Mouse (Mus musculus) forebrain, embryonic 14.5 days (tissue): ENCODE measurements around the gene Mrpl49. TPM values are rescaled to one million over a fixed set of nuclear protein-coding genes. Genes with fewer than 3 reads are reported as not detected.
A peak's percentile ranks its signal among the peaks of the same experiment; 100 is the strongest.

Experiments used
- ATAC-seq: fragments of 200-750 bp; cut with Nextera tagmentation; 2 replicates; pipeline ENCODE4 v1.8.0; 2017; ENCODE audit warnings: mild to moderate bottlenecking, moderate library complexity
- DNase-seq: peaks from one replicate; pipeline ENCODE4 v3.0.0-alpha.2; 2015; ENCODE audit warnings: low spot score
- H3K27ac ChIP-seq: fragments of 300-500 bp; sonication (generic); 2 replicates; pipeline ENCODE4 v1.5.1; 2014; ENCODE audit warnings: low read depth, mild to moderate bottlenecking, control low read depth, low read length, moderate library complexity
- H3K27me3 ChIP-seq: fragments of 300-500 bp; sonication (generic); replicated peaks from 2 replicates; pipeline ENCODE4 v1.6.1; 2014; ENCODE audit warnings: low read length, control low read depth, mixed read lengths; ENCODE audit not compliant: control insufficient read depth, insufficient read depth
- H3K36me3 ChIP-seq: fragments of 300-500 bp; sonication (generic); 2 replicates; pipeline ENCODE4 v1.6.1; 2014; ENCODE audit warnings: low read length, control low read depth; ENCODE audit not compliant: control insufficient read depth, insufficient read depth
- H3K4me1 ChIP-seq: fragments of 300-500 bp; sonication (generic); 2 replicates; pipeline ENCODE4 v1.6.1; 2014; ENCODE audit warnings: antibody characterized with exemption, low read length, control low read depth; ENCODE audit not compliant: control insufficient read depth, insufficient read depth
- H3K4me2 ChIP-seq: fragments of 300-500 bp; sonication (generic); 2 replicates; pipeline ENCODE4 v1.6.1; 2014; ENCODE audit warnings: mild to moderate bottlenecking, control low read depth, low read length
- H3K4me3 ChIP-seq: fragments of 300-500 bp; sonication (generic); 2 replicates; pipeline ENCODE4 v1.5.1; 2014; ENCODE audit warnings: low read depth, low read length, control low read depth
- H3K9ac ChIP-seq: fragments of 300-500 bp; sonication (generic); 2 replicates; pipeline ENCODE4 v1.6.1; 2014; ENCODE audit warnings: mild to moderate bottlenecking, low read length, control low read depth, moderate library complexity
- H3K9me3 ChIP-seq: fragments of 300-500 bp; sonication (generic); replicated peaks from 2 replicates; pipeline ENCODE4 v1.6.1; 2016; ENCODE audit warnings: low read length, control low read depth, mixed read lengths; ENCODE audit not compliant: control insufficient read depth
- WGBS: fragments of 180-500 bp; shearing (Covaris S2); extraction: QIAGEN DNeasy Blood & Tissue Kit; methylation state at CpG from one replicate; pipeline ENCODE4 v1.1.7; 2014; 5-methylcytosine and 5-hydroxymethylcytosine counted together
- polyA plus RNA-seq: library from polyadenylated mRNA; unstranded; fragments of >200 nt; fragmentation: Nextera tagmentation; extraction: Ambion mirVana; gene quantifications from 2 replicates; pipeline ENCODE4 v1.2.1, GENCODE M21; 2014

The Mrpl49 gene
- polyA plus RNA-seq, 1 experiment from 2014 or later, result 85.5 TPM

DNA sequence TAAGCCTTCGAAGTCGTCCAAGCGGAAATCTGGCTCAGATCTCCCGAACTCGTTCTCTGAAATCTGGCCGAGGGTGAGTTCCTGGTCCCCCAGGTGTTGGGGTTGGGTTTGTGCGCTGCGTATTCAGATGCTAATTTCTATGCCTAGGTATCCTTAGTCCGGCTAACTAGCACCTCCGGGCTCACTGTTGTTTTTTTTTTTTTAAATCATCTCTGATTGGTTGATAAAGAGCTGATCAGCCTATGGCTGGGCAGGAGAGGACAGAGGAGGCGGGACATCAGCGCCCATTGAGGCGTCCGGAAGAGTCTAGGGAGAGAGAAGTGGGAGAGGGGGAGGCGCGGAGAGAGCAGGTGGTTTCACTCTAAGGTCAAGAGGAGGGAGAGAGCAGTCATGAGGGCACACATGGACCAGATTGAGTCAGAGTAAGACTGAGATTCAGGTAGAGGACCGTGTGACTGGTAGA is 27.9 kb upstream of the Mrpl49 start:
- ATAC-seq, result peak; percentile 80
- WGBS, result under 1% methylated on average over 17 of the region's 17 CpGs

DNA sequence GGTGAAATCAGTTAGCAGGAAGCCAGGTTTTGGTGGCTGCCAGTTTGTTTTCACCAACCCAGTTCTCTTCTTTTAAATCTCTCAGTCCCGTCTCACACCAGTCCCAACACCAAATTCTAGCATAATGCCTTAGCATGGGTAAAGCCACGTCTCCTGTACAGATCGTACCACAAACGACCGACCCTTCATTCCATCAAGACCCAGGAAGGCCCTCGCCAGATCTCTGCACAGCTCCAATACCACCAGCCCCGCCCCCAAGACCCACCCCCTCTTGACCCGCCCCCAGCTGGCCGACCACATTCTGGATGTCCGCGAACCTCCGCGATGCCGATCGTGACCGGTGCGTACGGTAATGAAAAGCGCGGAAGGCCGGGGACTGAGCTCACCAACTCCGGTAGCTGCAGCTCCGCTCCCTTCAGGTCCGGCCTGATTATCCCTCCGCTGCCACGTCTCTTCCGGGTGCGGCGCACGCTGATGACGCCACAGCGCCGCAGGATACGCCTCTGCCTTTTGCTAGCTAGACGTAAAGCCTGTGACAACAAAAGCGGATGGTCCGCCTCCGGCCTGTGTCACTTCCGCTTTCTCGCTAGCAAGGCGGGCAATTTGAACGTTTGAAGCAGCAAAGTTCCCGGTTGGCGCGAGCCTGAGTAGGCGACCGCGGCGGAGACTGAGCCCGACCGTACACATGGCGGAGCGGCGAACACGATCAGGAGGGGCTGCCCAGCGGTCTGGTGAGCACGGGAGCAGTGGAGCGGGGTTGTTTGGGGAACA is 27.1 kb upstream of the Mrpl49 start, which contains the start of the genes Zfpl1 and Cdca5:
Zfpl1 (minus strand) TSS at position 479 of the 771 bp plus-strand sequence.
Cdca5 (plus strand) TSS at position 506 of the 771 bp plus-strand sequence.
- Histone ChIP-seq H3K27ac (0 out of 2 replicates have a peak within 1 kb of the TSS, but pooled peaks have one; percentile 39), H3K4me1 (peaks cover 8% of the 10 kb centered on the region; the same call in 1 of the 2 replicates), H3K9me3 (no peaks in the 10 kb centered on the region), H3K36me3 (peaks cover 42% of the 10 kb centered on the region), H3K27me3 (no peaks in the 10 kb centered on the region), H3K4me3 (peak within 1 kb of the TSS; percentile 68), H3K4me2 (peak within 1 kb of the TSS; percentile 92), H3K9ac (peak within 1 kb of the TSS; percentile 71)
- DNase-seq, result peak; percentile 99
- WGBS, result under 1% methylated on average over 58 of the region's 58 CpGs
- peak; percentile 95 for ATAC-seq

More for the DNA sequence above, 27.9 kb upstream of the Mrpl49 start:
- H3K9ac ChIP-seq, result peak overlapping the region; percentile 71
- H3K36me3 ChIP-seq, result peaks cover 43% of the 10 kb centered on the region
- peak overlapping the region; percentile 68 for H3K4me3 ChIP-seq
- H3K9me3 ChIP-seq, result no peaks in the 10 kb centered on the region
- H3K27ac ChIP-seq, result no peak overlapping the region
- peak; percentile 80 for DNase-seq
- H3K27me3 ChIP-seq, result no peaks in the 10 kb centered on the region
- peak overlapping the region; percentile 88 for H3K4me2 ChIP-seq
- H3K4me1 ChIP-seq, result peaks cover 8% of the 10 kb centered on the region; the same call in 1 of the 2 replicates

DNA sequence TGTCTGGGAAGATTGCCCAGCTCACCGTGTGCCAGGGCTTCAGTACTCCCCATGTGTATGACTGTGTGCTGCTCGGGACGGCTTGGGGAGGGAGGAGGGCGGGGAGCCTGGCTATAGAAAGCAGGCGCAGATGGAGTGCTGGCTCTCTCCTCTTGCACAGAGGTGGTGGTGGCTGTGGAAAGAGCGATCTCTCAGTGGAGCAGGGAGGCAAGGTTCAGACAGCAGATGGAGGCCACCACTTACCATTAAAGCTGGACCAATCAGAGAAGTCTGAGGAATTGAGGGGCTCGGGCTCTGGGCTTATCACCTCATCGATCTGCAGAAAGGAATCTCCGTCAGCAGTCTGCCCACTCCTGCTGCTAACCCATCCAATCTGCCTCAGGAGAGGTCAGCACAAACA is 24.6 kb upstream of the Mrpl49 start, which contains the start of gene Gm28374:
Gm28374 (minus strand) TSS at position 101 of the 400 bp plus-strand sequence.
- no peak for DNase-seq

DNA sequence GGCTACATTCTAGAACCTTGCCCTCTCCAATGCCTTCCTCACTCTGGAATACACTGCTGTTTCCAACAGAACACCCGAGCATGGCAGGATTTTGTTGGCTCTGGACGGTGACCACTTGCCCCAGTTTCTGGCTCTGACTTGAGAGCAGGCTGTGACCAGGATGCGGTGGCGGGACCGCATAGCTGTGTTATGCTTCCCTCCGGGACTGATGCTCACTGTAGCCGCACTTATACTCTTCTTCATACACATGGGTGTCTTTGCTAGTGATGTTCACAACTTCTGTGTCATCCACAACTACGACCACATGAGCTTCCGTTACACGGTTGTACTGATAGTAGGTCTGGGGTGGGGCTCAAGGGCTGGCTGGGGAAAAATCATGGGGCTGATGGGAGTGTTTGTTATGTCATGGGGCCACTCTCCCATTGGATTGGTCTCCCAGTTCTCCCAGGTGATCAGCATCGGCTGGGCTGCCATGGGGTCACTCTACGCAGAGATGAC is 22.4 kb upstream of the Mrpl49 start, which contains the start of gene Tmem262:
Tmem262 (plus strand) TSS at position 51 of the 498 bp plus-strand sequence.
- no peaks in the 10 kb centered on the region for H3K27me3 ChIP-seq
- no peak within 1 kb of the TSS for H3K9ac ChIP-seq
- WGBS, result 95% methylated on average over 12 of the region's 12 CpGs
- ATAC-seq, result no peak
- DNase-seq, result no peak
- H3K27ac ChIP-seq, result no peak within 1 kb of the TSS
- peaks cover 33% of the 10 kb centered on the region for H3K36me3 ChIP-seq
- no peak within 1 kb of the TSS for H3K4me3 ChIP-seq
- H3K9me3 ChIP-seq, result no peaks in the 10 kb centered on the region
- H3K4me1 ChIP-seq, result peaks cover 13% of the 10 kb centered on the region
- H3K4me2 ChIP-seq, result no peak within 1 kb of the TSS

More for the DNA sequence above, 24.6 kb upstream of the Mrpl49 start, which contains the start of gene Gm28374:
- Histone ChIP-seq H3K4me1 (peaks cover 8% of the 10 kb centered on the region; the same call in 1 of the 2 replicates), H3K27ac (no peak within 1 kb of the TSS), H3K27me3 (no peaks in the 10 kb centered on the region), H3K36me3 (peaks cover 32% of the 10 kb centered on the region), H3K9ac (no peak within 1 kb of the TSS), H3K9me3 (no peaks in the 10 kb centered on the region), H3K4me3 (no peak within 1 kb of the TSS), H3K4me2 (no peak within 1 kb of the TSS)
- ATAC-seq, result no peak
- 87% methylated on average over 9 of the region's 9 CpGs for WGBS

DNA sequence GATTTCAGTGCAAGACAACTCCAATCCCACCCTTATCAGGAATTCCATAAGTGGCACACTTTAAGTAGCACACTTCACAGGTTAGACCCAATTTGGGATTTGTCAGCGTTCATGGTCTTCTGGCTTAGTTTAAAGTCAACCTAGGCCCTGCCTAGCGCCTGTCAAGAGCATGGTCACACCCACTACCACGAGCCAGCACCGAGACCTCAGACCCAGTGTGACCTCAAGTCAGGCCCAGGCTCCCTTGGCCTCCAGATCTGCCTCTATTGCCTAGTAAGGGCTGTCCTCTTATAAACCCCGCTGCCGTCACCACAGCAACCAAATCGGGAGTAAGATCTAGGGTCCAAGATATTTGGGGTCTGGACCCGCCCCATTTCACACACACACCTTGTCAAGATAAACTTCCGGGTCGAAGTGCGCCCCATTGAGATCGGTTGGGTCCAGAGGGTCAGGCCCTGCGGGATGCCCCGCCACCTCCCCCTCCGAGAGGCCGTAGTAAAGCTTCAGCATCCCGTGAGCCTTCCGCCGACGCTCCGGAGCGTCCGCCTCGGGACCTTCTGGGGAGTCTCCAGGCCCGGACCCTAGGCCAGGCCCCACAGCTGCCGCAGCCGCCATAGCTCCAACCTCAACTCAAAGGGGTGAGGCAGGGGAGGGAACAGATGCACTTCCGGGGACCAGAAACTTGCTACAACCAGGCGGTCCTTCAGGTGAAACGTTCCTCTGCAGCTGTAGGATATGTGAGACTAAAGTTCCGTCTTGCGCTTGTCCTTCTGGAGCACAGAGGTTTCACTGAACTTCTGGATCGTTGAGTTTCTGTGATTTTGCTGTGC is 19.2 kb upstream of the Mrpl49 start, which contains the start of gene Vps51:
Vps51 (minus strand) TSS at position 668 of the 830 bp plus-strand sequence.
- DNase-seq (peak; percentile 94), ATAC-seq (peak; percentile 90)
- no peaks in the 10 kb centered on the region for H3K27me3 ChIP-seq
- peak within 1 kb of the TSS; percentile 49; the same call in 1 of the 2 replicates for H3K27ac ChIP-seq
- H3K9me3 ChIP-seq, result no peaks in the 10 kb centered on the region
- H3K4me3 ChIP-seq, result peak within 1 kb of the TSS; percentile 56
- H3K36me3 ChIP-seq, result peaks cover 41% of the 10 kb centered on the region
- H3K4me1 ChIP-seq, result peaks cover 7% of the 10 kb centered on the region
- 1% methylated on average over 33 of the region's 33 CpGs for WGBS
- peak within 1 kb of the TSS; percentile 87 for H3K4me2 ChIP-seq
- H3K9ac ChIP-seq, result peak within 1 kb of the TSS; percentile 70

DNA sequence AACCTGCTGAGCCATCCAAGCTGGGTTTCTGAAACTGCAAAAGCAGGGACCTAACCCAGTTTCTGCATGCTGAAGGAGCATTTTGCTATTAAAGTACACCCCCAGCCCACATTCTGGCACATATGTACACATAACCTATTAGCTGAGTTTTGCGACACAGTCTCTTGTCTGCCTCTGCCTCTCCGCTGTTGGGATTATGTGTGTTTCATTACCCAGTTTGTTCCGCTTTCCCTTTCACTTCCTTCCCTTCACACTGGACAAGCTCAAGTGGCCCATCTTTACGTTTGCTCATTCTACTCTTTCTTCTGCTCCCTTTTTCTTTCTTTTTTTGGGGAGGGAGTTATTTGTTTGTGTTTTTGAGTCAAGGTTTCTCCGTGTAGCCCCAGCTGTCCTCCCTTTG is 16.3 kb upstream of the Mrpl49 start:
- 92% methylated on average over 5 of the region's 5 CpGs for WGBS
- H3K4me1 ChIP-seq, result peaks cover 7% of the 10 kb centered on the region
- H3K4me3 ChIP-seq, result no peak overlapping the region
- no peak overlapping the region for H3K9ac ChIP-seq
- no peaks in the 10 kb centered on the region for H3K27me3 ChIP-seq
- ATAC-seq (no peak), DNase-seq (no peak)
- H3K27ac ChIP-seq, result no peak overlapping the region
- H3K36me3 ChIP-seq, result peaks cover 46% of the 10 kb centered on the region
- H3K4me2 ChIP-seq, result no peak overlapping the region
- no peaks in the 10 kb centered on the region for H3K9me3 ChIP-seq

DNA sequence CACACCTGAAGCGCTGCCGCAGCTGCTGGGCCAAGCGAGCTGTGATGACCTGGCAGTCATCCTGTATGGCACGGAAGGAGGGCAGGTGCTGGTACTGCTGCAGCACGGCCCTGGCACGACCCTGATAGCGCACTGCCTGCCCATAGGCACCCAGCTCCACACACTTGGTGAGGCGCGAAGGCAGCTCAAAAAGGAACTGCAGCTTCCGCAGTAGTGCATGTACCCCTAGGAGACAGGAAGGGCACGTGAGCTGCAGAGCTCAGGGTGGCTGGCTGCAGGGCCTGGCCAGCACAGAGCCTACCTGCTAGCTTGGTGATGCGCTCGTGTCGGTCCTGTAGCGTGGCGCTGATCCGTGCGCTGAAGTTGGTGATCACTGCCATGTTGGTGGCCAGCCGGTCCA is 13.7 kb upstream of the Mrpl49 start:
- DNase-seq, result no peak
- Histone ChIP-seq H3K27me3 (no peaks in the 10 kb centered on the region), H3K4me3 (no peak overlapping the region), H3K36me3 (peaks cover 49% of the 10 kb centered on the region), H3K9ac (no peak overlapping the region), H3K4me1 (peaks cover 10% of the 10 kb centered on the region), H3K9me3 (no peaks in the 10 kb centered on the region), H3K4me2 (no peak overlapping the region), H3K27ac (no peak overlapping the region)
- ATAC-seq, result no peak
- 96% methylated on average over 19 of the region's 19 CpGs for WGBS

DNA sequence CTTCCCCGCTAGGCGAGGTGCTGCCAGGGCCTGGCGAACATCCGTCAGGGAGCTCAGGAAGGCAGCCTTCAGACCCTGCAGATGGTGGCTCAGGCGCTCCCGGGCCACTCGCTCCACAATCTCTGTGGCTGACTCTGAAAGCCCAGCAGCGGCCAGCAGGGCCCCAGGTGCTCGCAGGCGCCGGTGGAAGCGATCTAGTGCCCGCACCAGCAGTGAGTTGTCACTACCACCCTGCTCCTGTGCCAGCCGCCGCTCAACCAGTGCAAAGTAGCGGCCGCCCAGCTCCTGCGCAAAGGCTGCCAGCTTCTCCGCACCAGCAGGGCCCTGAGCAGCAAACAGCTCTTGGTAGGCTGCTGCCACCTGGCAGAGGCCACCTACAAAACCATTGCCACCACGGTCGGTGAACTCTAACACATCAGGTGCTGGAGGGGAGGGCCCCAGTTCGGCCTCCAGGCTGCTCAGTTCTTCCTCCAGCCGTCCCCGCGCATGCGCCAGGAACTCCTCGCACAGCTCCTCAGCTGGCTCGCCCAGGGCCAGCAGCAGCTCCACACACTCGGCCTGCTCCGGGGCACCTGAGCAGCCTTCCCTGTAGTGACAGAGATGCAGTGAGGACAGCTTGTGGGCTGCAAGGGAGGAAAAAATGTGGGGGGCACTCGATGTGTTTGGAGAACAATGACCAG is 13.1 kb upstream of the Mrpl49 start:
- Histone ChIP-seq H3K4me3 (no peak overlapping the region), H3K36me3 (peaks cover 49% of the 10 kb centered on the region), H3K4me2 (no peak overlapping the region), H3K9ac (no peak overlapping the region), H3K9me3 (no peaks in the 10 kb centered on the region), H3K27me3 (no peaks in the 10 kb centered on the region), H3K4me1 (peaks cover 9% of the 10 kb centered on the region; the same call in 1 of the 2 replicates), H3K27ac (no peak overlapping the region)
- no peak for DNase-seq
- ATAC-seq, result no peak
- 92% methylated on average over 31 of the region's 31 CpGs for WGBS
